ENCODE assay signal across 20 mouse cellular contexts in the genomic region with DNA sequence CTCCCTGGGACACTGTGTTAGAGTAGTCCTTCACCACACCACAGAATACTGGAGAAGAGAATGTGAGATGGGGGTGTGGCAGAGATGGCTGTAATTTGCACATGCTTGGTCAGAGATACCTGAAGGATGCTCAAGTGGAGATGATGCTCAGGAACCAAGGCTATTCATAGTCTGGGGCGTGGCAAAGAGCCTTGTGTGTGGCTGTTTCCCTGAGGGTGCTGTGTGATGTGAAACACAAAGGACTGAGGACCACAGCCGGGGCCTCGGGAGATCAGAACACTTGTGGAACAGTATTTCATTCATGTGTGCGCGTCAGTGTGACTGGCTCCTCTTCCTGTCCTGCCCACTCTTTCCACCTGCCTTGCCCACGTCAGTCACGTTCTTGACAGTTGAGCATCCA. TPM values are rescaled to one million over a fixed set of nuclear protein-coding genes. Genes with fewer than 3 reads are reported as not detected.
"Had no signal": no experiment of that assay in that cellular context is flagged by ENCODE, and none has a peak within 500 bp of the region (broad histone marks: within the 10 kb centered on the region; RNA-seq: fewer than 3 reads in every experiment).

No protein-coding gene starts in this region.

- H3K9ac ChIP-seq: lung, embryonic 14.5 days; midbrain, embryonic 13.5 days; neural tube, embryonic 13.5 days; neural tube, embryonic 15.5 days had no signal

- DNase-seq: lung, adult 18-20 months; right cerebral cortex, adult 18-20 months; right cerebral cortex, postnatal 25 days; right cerebral cortex, postnatal 4 days; spleen, adult 18-20 months; thymus, adult 18-20 months; thymus, postnatal 36 days had no signal

- H3K4me2 ChIP-seq: lung, embryonic 14.5 days; midbrain, embryonic 13.5 days; neural tube, embryonic 13.5 days; neural tube, embryonic 15.5 days had no signal

- H3K36me3 ChIP-seq: midbrain, embryonic 10.5 days; midbrain, embryonic 13.5 days; neural tube, embryonic 13.5 days; neural tube, embryonic 15.5 days had no signal

- H3K4me1 ChIP-seq: midbrain, embryonic 13.5 days; neural tube, embryonic 13.5 days; neural tube, embryonic 15.5 days had no signal

- H3K9me3 ChIP-seq: midbrain, embryonic 10.5 days; midbrain, embryonic 13.5 days; neural tube, embryonic 13.5 days; neural tube, embryonic 15.5 days had no signal

- ATAC-seq: midbrain, embryonic 13.5 days; midbrain, embryonic 16.5 days had no signal

- H3K4me3 ChIP-seq: midbrain, embryonic 10.5 days; midbrain, embryonic 13.5 days; myocyte; neural tube, embryonic 13.5 days; neural tube, embryonic 15.5 days had no signal

- H3K27ac ChIP-seq: midbrain, embryonic 10.5 days; midbrain, embryonic 13.5 days; neural tube, embryonic 13.5 days; neural tube, embryonic 15.5 days had no signal

RNA-seq across cellular contexts. Expression of a gene that starts 6.5 kb away (rescaled TPM):
- total RNA-seq: megakaryocyte, adult 5-6 weeks; megakaryocyte-erythroid progenitor cell, adult 5-6 weeks had no signal

RNA-seq across cellular contexts. Expression of a gene that starts 44.2 kb away (rescaled TPM):
- total RNA-seq: megakaryocyte, adult 5-6 weeks; megakaryocyte-erythroid progenitor cell, adult 5-6 weeks had no signal
- polyA plus RNA-seq: liver, embryonic 16.5 days; lung, embryonic 14.5 days; lung, embryonic 16.5 days; midbrain, embryonic 10.5 days; midbrain, embryonic 13.5 days; midbrain, embryonic 16.5 days; neural tube, embryonic 11.5 days; neural tube, embryonic 13.5 days; small intestine, adult 2 months had no signal
